Mouse (Mus musculus): ENCODE measurements around the gene Flrt2. TPM values are rescaled to one million over a fixed set of nuclear protein-coding genes. Genes with fewer than 3 reads are reported as not detected.
"Not testable (repeated sequence)": the region's sequence is repeated elsewhere in the genome, so short reads cannot be mapped to it uniquely, and the experiment has no call there.

Gene Flrt2
- polyA plus RNA-seq (2011; ENCODE audit: insufficient read depth, insufficient read length, low read depth, missing spikeins), result 1.4 TPM in 2 replicates

GRCm38 (mm10) chr12:95691961-95692767, at the start of gene Flrt2:
Gene Flrt2, plus strand, starts transcription at chr12:95692226.
- H3K4me3 ChIP-seq (ENCODE audit: low read depth, low read length), result no peak within 1 kb of the TSS
- peaks cover 9% of the 10 kb centered on the region; the same call in 1 of the 2 replicates for H3K9me3 ChIP-seq (replicated peaks; ENCODE audit: control insufficient read depth, insufficient read depth, low read length, poor library complexity, severe bottlenecking)
- TF ChIP-seq CTCF (IDR thresholded peaks at IDR 0.05; ENCODE audit: low read depth, low read length), result no peak
- TF ChIP-seq EP300 (IDR thresholded peaks at IDR 0.05; ENCODE audit: insufficient read depth, low read depth, low read length), result no peak
- TF ChIP-seq POLR2A (IDR thresholded peaks at IDR 0.05; ENCODE audit: insufficient read depth, low read length), result no peak
- H3K27ac ChIP-seq (ENCODE audit: insufficient read depth, low read length), result no peak within 1 kb of the TSS
- peaks cover 15% of the 10 kb centered on the region; the same call in 1 of the 2 replicates for H3K27me3 ChIP-seq (ENCODE audit: control insufficient read depth, insufficient read depth, low read length, poor library complexity, severe bottlenecking)
- no peaks in the 10 kb centered on the region for H3K4me1 ChIP-seq (ENCODE audit: control insufficient read depth, insufficient read depth, low read length)
- H3K9ac ChIP-seq (ENCODE audit: low read depth, poor library complexity, severe bottlenecking), result no peak within 1 kb of the TSS
- no peaks in the 10 kb centered on the region for H3K36me3 ChIP-seq (ENCODE audit: control insufficient read depth, insufficient read depth, low read length, poor library complexity, severe bottlenecking)

- Histone ChIP-seq H3K9ac (ENCODE audit: low read depth, poor library complexity, severe bottlenecking) (no peak overlapping the region), H3K4me3 (ENCODE audit: low read depth, low read length) (no peak overlapping the region), H3K27me3 (ENCODE audit: control insufficient read depth, insufficient read depth, low read length, poor library complexity, severe bottlenecking) (no peaks in the 10 kb centered on the region), H3K4me1 (ENCODE audit: control insufficient read depth, insufficient read depth, low read length) (no peaks in the 10 kb centered on the region), H3K36me3 (ENCODE audit: control insufficient read depth, insufficient read depth, low read length, poor library complexity, severe bottlenecking) (no peaks in the 10 kb centered on the region), H3K27ac (ENCODE audit: insufficient read depth, low read length) (no peak overlapping the region), H3K9me3 (replicated peaks; ENCODE audit: control insufficient read depth, insufficient read depth, low read length, poor library complexity, severe bottlenecking) (no peaks in the 10 kb centered on the region)
- TF ChIP-seq POLR2A (IDR thresholded peaks at IDR 0.05; ENCODE audit: insufficient read depth, low read length), result no peak
- TF ChIP-seq EP300 (IDR thresholded peaks at IDR 0.05; ENCODE audit: insufficient read depth, low read depth, low read length), result no peak
- TF ChIP-seq CTCF (IDR thresholded peaks at IDR 0.05; ENCODE audit: low read depth, low read length), result no peak
Observed at GRCm38 (mm10) chr12:95642226-95642625, 49.8 kb upstream of the Flrt2 start.

- H3K36me3 ChIP-seq (ENCODE audit: control insufficient read depth, insufficient read depth, low read length, poor library complexity, severe bottlenecking); H3K9ac ChIP-seq (ENCODE audit: low read depth, poor library complexity, severe bottlenecking); H3K9me3 ChIP-seq (replicated peaks; ENCODE audit: control insufficient read depth, insufficient read depth, low read length, poor library complexity, severe bottlenecking); H3K4me1 ChIP-seq (ENCODE audit: control insufficient read depth, insufficient read depth, low read length); H3K27me3 ChIP-seq (ENCODE audit: control insufficient read depth, insufficient read depth, low read length, poor library complexity, severe bottlenecking); H3K4me3 ChIP-seq (ENCODE audit: low read depth, low read length); H3K27ac ChIP-seq (ENCODE audit: insufficient read depth, low read length): not testable (repeated sequence)
Observed at GRCm38 (mm10) chr12:95647179-95647578, 44.8 kb upstream of the Flrt2 start.

- Histone ChIP-seq H3K36me3 (ENCODE audit: control insufficient read depth, insufficient read depth, low read length, poor library complexity, severe bottlenecking) (no peaks in the 10 kb centered on the region), H3K27ac (ENCODE audit: insufficient read depth, low read length) (no peak overlapping the region), H3K27me3 (ENCODE audit: control insufficient read depth, insufficient read depth, low read length, poor library complexity, severe bottlenecking) (no peaks in the 10 kb centered on the region), H3K4me1 (ENCODE audit: control insufficient read depth, insufficient read depth, low read length) (no peaks in the 10 kb centered on the region), H3K4me3 (ENCODE audit: low read depth, low read length) (no peak overlapping the region), H3K9ac (ENCODE audit: low read depth, poor library complexity, severe bottlenecking) (no peak overlapping the region), H3K9me3 (replicated peaks; ENCODE audit: control insufficient read depth, insufficient read depth, low read length, poor library complexity, severe bottlenecking) (no peaks in the 10 kb centered on the region)
- TF ChIP-seq POLR2A (IDR thresholded peaks at IDR 0.05; ENCODE audit: insufficient read depth, low read length) (no peak), CTCF (IDR thresholded peaks at IDR 0.05; ENCODE audit: low read depth, low read length) (no peak), EP300 (IDR thresholded peaks at IDR 0.05; ENCODE audit: insufficient read depth, low read depth, low read length) (no peak)
Observed at GRCm38 (mm10) chr12:95652172-95653156, 39.6 kb upstream of the Flrt2 start.

GRCm38 (mm10) chr12:95656594-95656993, 35.4 kb upstream of the Flrt2 start:
- Histone ChIP-seq H3K9me3 (replicated peaks; ENCODE audit: control insufficient read depth, insufficient read depth, low read length, poor library complexity, severe bottlenecking) (no peaks in the 10 kb centered on the region), H3K36me3 (ENCODE audit: control insufficient read depth, insufficient read depth, low read length, poor library complexity, severe bottlenecking) (no peaks in the 10 kb centered on the region), H3K4me3 (ENCODE audit: low read depth, low read length) (no peak overlapping the region), H3K4me1 (ENCODE audit: control insufficient read depth, insufficient read depth, low read length) (no peaks in the 10 kb centered on the region), H3K27me3 (ENCODE audit: control insufficient read depth, insufficient read depth, low read length, poor library complexity, severe bottlenecking) (no peaks in the 10 kb centered on the region), H3K27ac (ENCODE audit: insufficient read depth, low read length) (no peak overlapping the region), H3K9ac (ENCODE audit: low read depth, poor library complexity, severe bottlenecking) (no peak overlapping the region)
- TF ChIP-seq POLR2A (IDR thresholded peaks at IDR 0.05; ENCODE audit: insufficient read depth, low read length) (no peak), EP300 (IDR thresholded peaks at IDR 0.05; ENCODE audit: insufficient read depth, low read depth, low read length) (no peak), CTCF (IDR thresholded peaks at IDR 0.05; ENCODE audit: low read depth, low read length) (no peak)

Data from ES-Bruce4 (cell line).